Mouse (Mus musculus) urinary bladder, postnatal 14 days (tissue): ENCODE results near the gene 1600002K03Rik.
"Not testable (repeated sequence)": the region's sequence is repeated elsewhere in the genome, so short reads cannot be mapped to it uniquely, and the experiment has no call there.

Experiments
- DNase-seq: peaks from one replicate; pipeline ENCODE4 v3.0.0; 2021; ENCODE audit warnings: low spot score

Gene 1600002K03Rik

GRCm38 (mm10) chr10:80154384-80154783 is 18.4 kb upstream of the 1600002K03Rik start:
- DNase-seq: no peak

DNA sequence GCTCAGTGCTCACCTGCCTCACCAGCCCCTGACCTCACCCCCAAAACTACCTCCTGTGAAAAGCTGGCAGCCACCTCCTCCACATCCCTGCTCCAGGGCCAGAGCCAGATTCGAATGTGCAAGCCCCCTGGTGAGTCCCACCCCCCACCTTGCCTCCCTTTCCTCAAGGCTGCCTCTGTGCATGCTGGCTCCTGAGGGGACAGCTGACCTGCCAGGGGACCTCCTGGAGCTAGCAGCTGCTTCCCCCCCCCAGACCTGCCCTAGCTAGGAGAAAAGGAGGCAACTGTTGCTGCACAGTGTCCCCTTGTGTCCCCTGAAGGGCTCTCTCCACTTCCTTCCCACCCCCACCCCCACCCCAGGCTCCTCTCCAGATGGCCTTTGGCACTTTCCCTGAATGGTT is 17.5 kb upstream of the 1600002K03Rik start:
- no peak for DNase-seq

DNA sequence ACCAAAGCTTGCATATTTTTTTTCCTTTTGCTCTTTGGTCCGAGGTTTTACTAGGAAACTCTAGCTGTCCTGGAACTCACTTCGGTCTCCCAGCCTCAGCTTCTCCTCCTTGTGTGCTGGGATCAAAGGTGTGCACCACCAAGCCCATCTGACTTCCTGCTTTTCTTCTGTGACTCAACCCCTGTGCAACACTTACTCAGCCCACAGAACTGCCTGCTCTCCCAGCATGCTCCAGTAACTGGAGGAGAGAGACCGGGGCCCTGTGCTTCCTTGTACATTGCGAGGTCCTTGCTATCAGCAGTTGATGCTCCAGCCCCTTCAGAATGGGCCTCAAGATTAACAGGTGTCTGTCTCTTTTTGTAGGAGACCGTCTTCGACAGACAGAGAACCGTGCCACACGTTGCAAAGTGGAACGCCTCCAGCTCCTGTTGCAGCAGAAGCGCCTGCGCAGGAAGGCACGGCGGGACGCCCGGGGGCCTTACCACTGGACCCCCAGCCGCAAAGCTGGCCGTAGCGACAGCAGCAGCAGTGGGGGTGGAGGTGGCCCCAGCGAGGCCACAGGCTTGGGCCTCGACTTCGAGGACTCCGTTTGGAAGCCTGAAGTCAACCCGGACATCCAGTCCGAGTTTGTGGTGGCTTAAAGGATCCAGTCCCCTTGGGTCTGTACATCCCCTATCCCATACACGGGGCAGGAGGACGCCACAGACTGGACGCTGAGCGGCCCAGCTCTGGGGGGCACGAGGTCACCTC is 16.6 kb upstream of the 1600002K03Rik start:
- no peak for DNase-seq

DNA sequence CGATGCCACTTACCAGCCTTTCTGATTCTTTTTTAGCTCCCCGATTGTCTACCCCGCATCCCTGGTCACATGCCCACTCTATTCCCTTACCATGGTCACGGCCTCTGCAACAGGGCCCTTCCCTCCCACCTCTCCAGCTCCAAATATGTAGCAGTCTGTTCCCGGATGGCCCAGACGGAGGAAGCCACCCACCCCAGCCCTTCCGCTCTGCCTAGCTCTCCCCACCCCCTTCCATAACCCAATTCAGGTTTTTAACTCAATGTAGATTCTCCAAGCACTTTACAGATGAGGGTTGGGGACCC is 16.0 kb upstream of the 1600002K03Rik start:
- DNase-seq: no peak

DNA sequence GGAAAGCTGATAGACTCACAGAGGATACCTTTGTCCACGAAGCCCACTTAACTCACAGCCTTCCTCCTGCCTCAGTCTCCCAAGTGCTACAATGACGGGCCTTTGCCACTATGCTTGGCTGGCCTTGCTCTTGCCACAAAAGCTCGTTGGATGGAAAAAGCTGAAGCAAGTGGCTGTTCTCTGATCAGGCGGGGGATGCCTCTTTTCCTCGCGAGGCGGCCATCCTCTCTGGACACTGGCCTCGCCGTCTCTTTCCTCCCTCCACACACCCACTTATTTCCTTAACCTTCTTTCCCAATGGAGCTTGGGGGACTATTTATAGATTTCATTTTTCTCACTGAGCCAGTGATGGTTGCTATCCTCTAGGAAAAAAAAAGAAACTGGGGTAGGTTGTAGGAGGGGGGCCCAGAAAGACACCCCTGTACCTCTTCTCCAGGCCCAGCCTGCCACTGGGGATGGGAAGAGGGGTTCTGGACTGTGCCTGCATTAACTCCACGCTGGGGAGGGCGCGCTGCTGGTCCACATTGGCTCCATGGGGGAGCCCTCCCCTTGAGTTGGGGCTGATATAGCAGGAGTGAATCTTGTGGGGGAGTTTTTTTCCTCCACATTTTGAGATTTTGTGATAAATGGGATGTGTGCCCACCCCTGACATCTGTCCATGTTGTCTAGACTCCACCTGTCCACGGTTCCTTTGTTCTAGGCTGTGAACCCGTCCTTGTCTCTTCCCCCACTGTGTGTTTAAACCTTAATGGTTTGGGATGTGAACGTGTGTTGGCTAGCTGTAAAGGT is 15.4 kb upstream of the 1600002K03Rik start:
- no peak for DNase-seq

DNA sequence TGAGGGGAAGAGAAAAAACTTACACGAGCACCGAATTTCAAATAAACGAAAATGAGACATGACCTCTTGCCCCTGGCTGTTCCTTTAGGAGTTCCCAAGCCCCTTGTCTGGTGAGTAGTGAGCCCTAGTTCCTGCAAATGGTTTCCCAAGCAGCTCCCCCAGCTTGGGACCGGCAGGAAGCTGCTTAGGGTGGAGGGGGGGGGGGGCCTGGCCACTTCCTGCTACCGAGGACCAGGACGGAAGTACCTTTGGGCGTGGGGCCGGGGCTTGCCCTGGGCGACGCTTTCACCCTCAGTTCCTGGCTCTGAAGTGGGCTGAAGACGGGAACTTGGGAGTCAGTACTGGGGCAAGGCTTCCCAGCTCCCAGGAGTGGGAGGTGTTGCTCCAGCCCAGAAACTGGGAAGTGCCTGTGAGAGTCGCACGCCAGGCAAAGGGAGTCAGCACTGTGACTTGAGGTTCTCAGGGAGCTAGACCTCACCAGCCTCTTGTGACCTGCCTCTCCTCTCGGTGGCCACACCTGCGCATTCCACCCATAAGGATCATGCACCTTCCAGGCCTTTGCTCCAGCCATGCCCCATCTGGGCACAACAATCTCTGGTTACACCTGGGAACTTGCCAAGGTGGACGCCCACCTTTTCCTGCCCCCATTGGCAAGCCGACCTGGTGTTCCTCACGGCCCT is 14.3 kb upstream of the 1600002K03Rik start:
- DNase-seq: peak; percentile 63

- peak; percentile 60 for DNase-seq
Observed at GRCm38 (mm10) chr10:80159021-80159560, 13.7 kb upstream of the 1600002K03Rik start.

DNA sequence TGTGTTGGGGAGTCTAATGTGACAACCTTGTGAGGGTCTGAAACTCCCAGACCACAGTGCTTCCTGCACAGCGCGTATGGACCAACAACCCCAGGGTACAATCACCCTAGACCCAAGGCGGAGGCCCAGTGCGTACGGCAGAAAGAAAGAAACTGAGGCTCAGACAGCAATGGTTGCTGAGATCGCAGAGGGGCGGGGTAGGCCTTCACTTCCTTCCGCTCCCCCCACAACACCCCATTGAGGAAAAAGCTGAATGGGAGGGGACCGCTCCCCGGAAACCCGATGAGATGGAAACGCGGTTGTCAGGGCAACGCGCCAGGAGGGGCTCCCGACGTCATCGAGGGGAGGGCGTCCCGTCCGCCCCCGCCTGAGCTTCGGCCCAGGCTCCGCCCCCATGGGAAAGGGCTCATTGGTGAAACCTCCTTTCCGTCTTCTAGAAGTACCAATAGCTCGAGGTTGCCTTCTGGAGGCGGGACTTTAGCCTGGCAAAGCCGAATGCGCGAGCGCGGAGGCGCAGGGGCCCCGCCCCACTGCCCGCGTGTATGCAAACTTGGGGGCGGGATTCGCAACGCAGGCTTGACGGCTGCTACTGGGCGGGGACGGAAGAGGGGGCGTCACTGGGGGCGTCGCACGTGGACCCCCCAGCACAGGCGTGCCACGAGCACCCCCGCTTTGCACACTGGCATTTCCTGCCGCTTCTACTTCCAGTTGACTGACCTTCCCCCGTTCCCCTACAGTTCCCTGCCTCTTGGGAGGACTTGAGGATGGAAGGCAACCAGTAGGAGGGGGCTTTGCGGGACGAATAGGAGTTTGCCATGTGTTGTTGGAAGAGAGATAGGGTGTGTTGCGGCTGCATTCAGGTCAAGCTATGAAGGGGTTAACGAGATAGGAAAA is 12.9 kb upstream of the 1600002K03Rik start:
- peak; percentile 99 for DNase-seq

GRCm38 (mm10) chr10:80160455-80161371 is 12.0 kb upstream of the 1600002K03Rik start:
- DNase-seq: peak; percentile 88

DNA sequence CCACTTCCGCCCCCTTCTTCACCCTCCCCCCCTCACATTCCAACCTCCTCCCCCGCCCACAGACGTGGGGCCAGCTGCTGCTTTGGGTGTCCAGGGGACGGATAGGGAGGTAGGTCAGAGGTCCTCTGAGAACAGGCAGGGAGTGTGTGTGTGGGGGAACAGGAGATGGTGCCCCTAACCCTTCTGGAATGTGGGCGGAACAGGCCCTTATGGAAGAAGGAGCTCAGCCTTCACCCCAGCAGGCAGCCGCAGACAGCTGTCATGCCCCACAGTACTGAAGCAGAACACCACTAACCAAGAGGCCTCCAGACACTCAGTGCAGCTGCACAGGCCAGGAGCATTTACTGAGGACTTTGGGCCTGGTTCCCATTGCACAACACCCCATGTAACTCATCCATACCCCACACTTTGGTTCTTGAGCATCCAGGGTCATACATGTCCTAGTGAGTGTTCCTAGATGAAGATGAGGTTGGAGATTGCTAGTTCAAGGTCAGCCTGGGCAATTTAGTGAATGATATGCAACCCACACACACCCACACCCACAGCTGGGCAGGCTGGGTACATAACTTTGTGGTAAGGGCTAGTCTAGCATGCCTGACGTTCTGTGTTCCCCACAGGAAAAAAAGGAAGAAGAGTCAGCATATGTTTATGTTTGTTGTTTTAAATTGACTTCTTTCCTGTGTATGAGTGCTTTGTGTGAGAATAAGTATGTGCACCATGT is 11.1 kb upstream of the 1600002K03Rik start:
- DNase-seq: peak; percentile 24

DNA sequence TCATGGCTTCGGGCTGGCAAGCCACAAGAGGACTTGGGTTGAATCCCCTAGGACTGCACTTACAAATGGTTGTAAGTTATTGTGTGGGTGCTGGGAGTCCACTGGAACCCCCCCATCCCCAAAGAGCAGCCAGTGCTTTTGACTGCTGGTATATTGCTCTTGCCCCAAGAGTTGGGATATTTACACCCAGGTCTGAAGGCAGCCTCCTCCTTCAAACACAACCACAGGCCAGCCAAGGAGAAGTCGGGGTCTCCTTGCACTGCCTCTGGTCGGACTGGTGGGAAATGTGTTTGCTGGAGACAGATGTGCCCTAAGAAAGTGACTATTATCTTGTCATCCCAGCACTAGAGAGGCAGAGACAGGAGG is 10.5 kb upstream of the 1600002K03Rik start:
- DNase-seq: no peak

- DNase-seq: no peak
Observed at GRCm38 (mm10) chr10:80162716-80163299, 9.9 kb upstream of the 1600002K03Rik start.

DNA sequence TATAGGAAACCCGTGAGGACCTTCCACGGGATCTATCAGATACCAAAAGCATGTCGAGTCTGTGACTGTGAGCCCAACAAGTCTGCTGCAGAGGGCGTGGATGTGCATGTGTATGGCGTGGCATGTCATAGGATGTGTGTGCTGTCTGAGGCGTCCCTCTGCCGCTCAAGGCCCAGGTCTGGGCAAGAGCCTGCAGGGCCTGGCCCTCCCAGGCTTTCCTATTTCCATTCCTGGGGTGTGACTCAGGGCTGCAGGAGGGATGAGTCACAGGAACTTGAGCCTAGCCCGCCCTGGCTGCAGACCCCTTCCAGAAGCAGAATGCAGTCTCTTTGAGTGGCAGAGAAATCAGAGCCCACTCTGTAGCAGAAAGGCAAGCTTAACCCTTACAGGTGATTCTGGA is 9.0 kb upstream of the 1600002K03Rik start:
- peak; percentile 81 for DNase-seq

- no peak for DNase-seq
Observed at GRCm38 (mm10) chr10:80164161-80164997, 8.4 kb upstream of the 1600002K03Rik start.

DNA sequence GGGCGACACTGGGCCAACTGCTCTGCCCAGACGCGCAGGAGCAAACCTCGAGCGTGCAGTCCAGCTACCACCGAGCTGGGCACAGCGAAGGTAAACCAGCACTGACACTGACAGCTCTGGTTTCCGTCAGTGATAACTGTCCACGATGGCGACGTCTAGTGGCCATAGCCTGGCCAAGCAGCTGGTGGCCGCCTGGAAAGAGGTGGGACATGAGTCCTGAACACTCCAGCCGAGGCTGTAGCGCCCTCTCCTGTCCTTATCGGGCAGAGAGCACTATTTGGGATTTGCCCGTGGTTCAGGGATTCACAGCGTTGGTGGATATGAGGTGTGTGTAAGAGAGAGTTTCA is 7.8 kb upstream of the 1600002K03Rik start:
- DNase-seq: peak; percentile 98

- no peak for DNase-seq
Observed at GRCm38 (mm10) chr10:80165392-80166128, 7.2 kb upstream of the 1600002K03Rik start, which contains the start of gene Cirbp. Gene Cirbp (plus strand): TSS chr10:80165985.

GRCm38 (mm10) chr10:80166136-80166535 is 6.6 kb upstream of the 1600002K03Rik start:
- DNase-seq: not testable (repeated sequence)

GRCm38 (mm10) chr10:80167460-80168037 is 5.2 kb upstream of the 1600002K03Rik start:
- peak; percentile 99 for DNase-seq
